Mouse (Mus musculus): Measurements from ENCODE around the gene Ifrd1.
"Not testable (repeated sequence)": the region's sequence is repeated elsewhere in the genome, so short reads cannot be mapped to it uniquely, and the experiment has no call there.

The Ifrd1 gene

DNA sequence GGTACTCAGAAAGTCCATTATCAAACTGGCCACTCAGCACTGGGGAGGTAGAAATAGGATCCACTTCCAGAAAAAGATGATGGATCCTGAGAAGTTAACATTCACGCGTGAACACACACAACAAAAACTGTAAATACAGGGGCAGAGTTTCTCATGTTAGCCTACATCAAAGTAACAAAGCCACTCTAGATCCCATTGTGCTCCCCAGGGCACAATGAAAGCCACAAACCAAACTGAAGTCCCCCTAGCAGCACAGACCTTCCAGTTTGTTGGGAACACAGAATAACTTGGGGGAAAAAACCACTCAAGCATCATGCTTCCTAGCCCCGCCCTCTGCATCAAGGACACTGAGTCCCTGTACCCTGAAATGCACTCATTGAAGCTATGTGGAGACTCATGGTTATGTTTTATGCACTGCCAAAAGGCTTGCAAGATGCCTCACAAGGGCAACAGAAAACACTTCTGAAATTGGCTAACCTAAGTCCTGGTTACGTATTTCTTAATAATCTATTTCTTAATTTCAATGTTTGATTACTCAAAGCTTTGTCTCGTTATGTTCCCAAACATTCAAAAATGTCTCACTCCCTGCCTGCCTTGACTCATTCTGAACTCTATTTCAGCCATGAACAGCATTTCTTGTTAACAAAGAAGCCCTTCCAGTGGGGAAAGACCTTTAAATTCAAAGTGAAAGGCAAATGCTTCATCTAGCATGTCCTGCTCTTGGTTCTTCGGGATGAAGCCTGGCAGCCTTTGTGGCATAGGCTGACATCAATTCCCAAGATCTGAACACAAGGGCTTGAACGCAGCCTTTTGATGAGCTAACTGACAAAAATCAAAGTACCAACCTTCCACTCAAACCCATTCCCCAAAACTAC is 45.9 kb downstream of the Ifrd1 start:
- in situ Hi-C loops (cut with MboI, MseI): no loop called here

GRCm38 (mm10) chr12:40200484-40201235 is 47.6 kb downstream of the Ifrd1 start:
- in situ Hi-C loops (cut with MboI, MseI): no loop called here

- in situ Hi-C loops (cut with MboI, MseI): no loop called here
These were observed 48.4 kb downstream of the Ifrd1 start for GRCm38 (mm10) chr12:40199795-40200402.

DNA sequence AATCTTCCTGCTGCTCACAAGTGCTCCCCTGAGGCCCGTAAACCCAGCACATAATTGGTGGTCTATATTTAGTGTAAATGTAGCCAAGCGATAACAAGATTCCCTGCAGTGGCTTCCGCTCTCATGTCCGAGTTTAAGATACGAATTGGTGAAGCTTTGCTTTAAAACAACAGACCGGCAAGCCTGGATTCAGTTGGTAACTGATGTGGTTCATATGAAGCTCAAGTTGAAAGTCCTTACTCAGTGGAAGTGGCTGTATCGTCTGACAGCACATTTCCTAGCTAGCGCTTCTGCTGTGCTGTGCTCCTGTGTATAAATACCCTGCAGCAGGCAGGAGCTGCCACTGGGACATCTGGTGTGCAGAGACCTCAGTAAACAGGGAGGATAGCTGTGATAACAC is 49.0 kb downstream of the Ifrd1 start, which contains the start of gene Lsmem1:
Gene Lsmem1 (minus strand): TSS at position 189 of the 400 bp plus-strand sequence.
- in situ Hi-C loops (cut with MboI, MseI): no loop called here

- in situ Hi-C loops (cut with MboI, MseI): no loop called here
These were observed 49.9 kb downstream of the Ifrd1 start for GRCm38 (mm10) chr12:40198427-40198826.

DNA sequence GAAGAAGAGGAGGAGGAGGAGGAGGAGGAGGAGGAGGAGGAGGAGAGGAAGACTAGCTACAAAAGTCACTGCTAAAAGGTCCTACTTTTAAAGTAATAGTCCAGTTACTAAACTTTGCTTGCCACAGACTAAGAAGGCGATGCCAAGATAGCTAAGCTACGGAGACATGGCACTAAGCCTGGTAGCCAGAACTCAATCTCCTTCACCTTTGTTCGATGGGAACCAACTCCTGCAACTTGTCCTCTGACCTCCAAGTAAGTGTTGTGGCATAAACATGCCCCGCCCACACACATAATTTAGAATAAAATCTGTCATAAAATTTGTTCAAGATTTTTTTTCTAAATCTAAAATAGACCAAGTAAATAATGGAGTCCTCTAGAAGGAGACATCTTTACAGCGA is 50.3 kb downstream of the Ifrd1 start:
- in situ Hi-C loops (cut with MboI, MseI): no loop called here

DNA sequence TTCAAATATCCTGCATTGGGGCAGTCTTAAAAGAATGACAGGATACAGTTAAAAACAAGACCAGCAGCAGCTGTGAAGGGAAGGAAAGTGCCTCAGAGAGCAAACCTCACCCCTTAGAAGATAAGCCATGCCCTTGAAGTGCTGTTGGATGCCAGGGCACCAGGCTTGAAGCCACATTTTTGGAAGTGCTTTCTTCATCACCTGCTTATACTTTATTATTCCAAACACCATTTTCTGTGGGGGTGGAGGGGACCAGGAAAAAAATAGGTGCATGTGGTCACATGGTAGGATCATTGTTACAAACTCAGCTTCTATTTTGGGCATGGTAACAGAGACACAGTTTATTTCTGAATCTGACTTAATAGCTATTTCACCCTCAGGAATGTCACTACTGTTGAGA is 50.8 kb downstream of the Ifrd1 start:
- in situ Hi-C loops (cut with MboI, MseI): no loop called here

DNA sequence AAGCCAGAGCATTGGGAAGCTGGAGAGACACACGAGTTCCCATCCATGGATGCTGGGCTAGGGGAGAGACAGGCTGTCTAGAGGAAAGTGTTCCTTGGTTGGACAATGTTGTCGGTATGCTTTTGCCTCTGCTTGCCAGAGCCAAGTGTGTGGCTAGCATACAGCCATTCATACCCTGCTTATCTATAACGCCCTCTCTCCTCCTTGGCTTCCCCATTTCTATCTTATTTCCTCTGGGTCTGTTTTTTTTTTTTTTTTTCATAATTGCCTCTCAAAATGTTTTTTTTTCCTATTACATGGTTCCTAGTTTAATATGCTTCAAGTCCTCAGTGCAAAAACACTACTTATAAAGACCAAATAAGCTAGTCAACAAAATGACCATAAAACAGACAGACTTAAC is 62.8 kb downstream of the Ifrd1 start:
- in situ Hi-C loops (cut with MboI, MseI): no loop called here

DNA sequence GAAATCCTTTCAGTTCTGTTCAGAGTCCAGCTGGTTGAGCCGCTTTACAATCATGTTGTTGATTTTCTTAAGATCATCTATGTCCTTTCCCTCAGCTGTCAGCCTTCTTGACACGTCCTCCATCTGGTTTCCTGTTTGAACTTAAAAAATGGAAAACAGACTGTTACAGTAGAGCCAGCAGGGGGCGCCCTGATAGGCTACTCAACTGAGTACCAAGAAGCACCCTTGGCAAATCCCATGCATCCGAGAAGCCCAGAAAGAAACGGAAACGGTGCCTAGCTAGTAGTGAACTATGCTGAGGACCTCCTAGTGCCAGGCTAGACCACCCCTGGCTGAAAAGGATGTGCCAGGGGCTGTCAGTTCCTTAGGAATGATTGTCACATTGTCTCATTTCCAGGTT is 71.2 kb downstream of the Ifrd1 start:
- in situ Hi-C loops (cut with MboI, MseI): no loop called here

- in situ Hi-C loops (cut with MboI, MseI): no loop called here
These were observed 72.1 kb downstream of the Ifrd1 start for GRCm38 (mm10) chr12:40176158-40176557.

- in situ Hi-C loops (cut with MboI, MseI): not testable (repeated sequence)
These were observed 73.1 kb downstream of the Ifrd1 start for GRCm38 (mm10) chr12:40175171-40175570.

- in situ Hi-C loops (cut with MboI, MseI): no loop called here
These were observed 76.7 kb downstream of the Ifrd1 start for GRCm38 (mm10) chr12:40171637-40172036.

GRCm38 (mm10) chr12:40169675-40170074 is 78.6 kb downstream of the Ifrd1 start:
- in situ Hi-C loops (cut with MboI, MseI): loop anchor here (5.0 to 10.0 kb wide), 2 partner anchors 87 to 655 kb away; no protein-coding TSS in a partner anchor

- in situ Hi-C loops (cut with MboI, MseI): loop anchor here (5.0 to 10.0 kb wide), 2 partner anchors 82 to 650 kb away; no protein-coding TSS in a partner anchor
These were observed 83.7 kb downstream of the Ifrd1 start for GRCm38 (mm10) chr12:40164621-40165020.

GRCm38 (mm10) chr12:40160777-40161176 is 87.5 kb downstream of the Ifrd1 start:
- in situ Hi-C loops (cut with MboI, MseI): loop anchor here (10.0 kb wide), 1 partner anchor 646 kb away; no protein-coding TSS in a partner anchor

GRCm38 (mm10) chr12:40154188-40154587 is 94.1 kb downstream of the Ifrd1 start:
- in situ Hi-C loops (cut with MboI, MseI): no loop called here

DNA sequence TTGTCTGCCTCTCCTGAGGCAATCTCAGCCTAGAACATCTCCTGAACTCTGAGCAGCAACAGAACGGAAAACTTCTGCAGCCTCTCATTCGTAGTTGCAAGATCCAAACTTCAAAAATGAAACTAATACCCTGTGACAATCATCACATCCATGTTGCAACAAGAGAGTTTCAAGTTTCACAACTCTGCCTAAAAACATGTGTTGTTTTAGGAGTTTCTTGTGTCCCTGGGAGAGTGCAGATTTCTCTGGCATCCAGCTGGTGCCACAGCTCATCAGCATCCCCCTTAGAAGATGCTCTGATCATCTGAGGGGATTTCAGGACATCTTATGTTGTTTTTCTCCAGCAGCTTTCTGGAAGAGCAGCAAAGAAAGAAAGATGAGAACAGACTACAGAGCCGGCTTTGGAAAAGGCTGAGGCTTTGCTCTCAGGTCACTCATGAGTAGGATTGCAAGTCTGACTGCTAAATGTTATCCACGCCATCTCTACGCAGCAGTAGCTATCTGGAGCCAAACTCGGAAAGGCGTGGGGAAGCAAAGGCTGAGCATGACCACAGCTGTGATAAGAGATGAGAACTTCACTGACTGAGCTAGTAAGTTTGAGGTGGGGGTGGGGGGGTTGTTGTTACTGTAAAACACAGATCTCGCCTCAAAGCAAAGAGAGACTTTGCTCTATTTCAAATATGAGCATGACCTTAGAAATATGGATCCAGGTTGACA is 95.8 kb downstream of the Ifrd1 start:
- in situ Hi-C loops (cut with MboI, MseI): no loop called here

All from T-helper 17 cell (primary cell).